Mouse (Mus musculus) heart, postnatal 0 days (tissue): ENCODE data around the gene Cib1. TPM values are rescaled to one million over a fixed set of nuclear protein-coding genes. Genes with fewer than 3 reads are reported as not detected.

Source experiments
- ATAC-seq: fragments of 200-750 bp; cut with Nextera tagmentation; 2 replicates; pipeline ENCODE4 v1.8.0; 2017; ENCODE audit warnings: low read depth, moderate number of reproducible peaks, moderate library complexity; ENCODE audit not compliant: insufficient read depth
- DNase-seq: peaks from one replicate; pipeline ENCODE4 v3.0.0-alpha.2; 2016; ENCODE audit warnings: low spot score
- H3K27ac ChIP-seq: fragments of 300-500 bp; sonication (generic); 2 replicates; pipeline ENCODE4 v1.5.1; 2014; ENCODE audit warnings: low read depth, mild to moderate bottlenecking
- H3K27me3 ChIP-seq: fragments of 300-500 bp; sonication (generic); 2 replicates; pipeline ENCODE4 v1.6.1; 2014; ENCODE audit warnings: low read length, mixed read lengths; ENCODE audit not compliant: control insufficient read depth, insufficient read depth
- H3K36me3 ChIP-seq: fragments of 300-500 bp; sonication (generic); replicated peaks from 2 replicates; pipeline ENCODE4 v1.6.1; 2014; ENCODE audit warnings: low read length, mixed read lengths; ENCODE audit not compliant: control insufficient read depth, insufficient read depth
- H3K4me1 ChIP-seq: fragments of 300-500 bp; sonication (generic); 2 replicates; pipeline ENCODE4 v1.6.1; 2014; ENCODE audit warnings: antibody characterized with exemption; ENCODE audit not compliant: control insufficient read depth, insufficient read depth
- H3K4me2 ChIP-seq: fragments of 300-500 bp; sonication (generic); 2 replicates; pipeline ENCODE4 v1.6.1; 2014; ENCODE audit warnings: low read depth, mild to moderate bottlenecking, low read length, moderate library complexity
- H3K4me3 ChIP-seq: fragments of 300-500 bp; sonication (generic); 2 replicates; pipeline ENCODE4 v1.5.1; 2014; ENCODE audit warnings: low read depth, low read length
- H3K9ac ChIP-seq: fragments of 300-500 bp; sonication (generic); replicated peaks from 2 replicates; pipeline ENCODE4 v1.6.1; 2014; ENCODE audit warnings: low read depth, low read length, mixed read lengths
- H3K9me3 ChIP-seq: fragments of 300-500 bp; sonication (generic); replicated peaks from 2 replicates; pipeline ENCODE4 v1.6.1; 2016; ENCODE audit warnings: low read length; ENCODE audit not compliant: control insufficient read depth
- CTCF ChIP-seq: IDR thresholded peaks from 2 replicates; pipeline ENCODE4 v1.5.1; 2016; ENCODE audit warnings: antibody characterized with exemption, control low read depth, low read depth
- EP300 ChIP-seq: IDR thresholded peaks from 2 replicates; pipeline ENCODE4 v1.6.1; 2016; ENCODE audit warnings: antibody characterized with exemption, low read depth
- WGBS: fragments of 180-500 bp; shearing (Covaris S2); extraction: QIAGEN DNeasy Blood & Tissue Kit; methylation state at CpG from one replicate; pipeline ENCODE4 v1.1.7; 2014; 5-methylcytosine and 5-hydroxymethylcytosine counted together
- polyA plus RNA-seq: library from polyadenylated mRNA; unstranded; fragments of >200 nt; fragmentation: Nextera tagmentation; extraction: Ambion mirVana; gene quantifications from 2 replicates; pipeline ENCODE4 v1.2.1, GENCODE M21; 2015
- total RNA-seq: library from RNA; depleted of rRNA; stranded (reverse); fragments of >200 nt; gene quantifications from 2 replicates; pipeline ENCODE4 v1.2.3, GENCODE M21; 2014; ENCODE audit warnings: low replicate concordance

Cib1 gene
- total and polyA plus RNA-seq, 2 experiments from 2014 or later, result 26.0 to 57.4 TPM

GRCm38 (mm10) chr7:80191455-80191854 is 41.2 kb downstream of the Cib1 start:
- TF ChIP-seq EP300 (no peak), CTCF (no peak)
- Histone ChIP-seq H3K4me1 (peaks cover 36% of the 10 kb centered on the region), H3K27ac (peak overlapping the region; percentile 86), H3K9ac (0 out of 2 replicates have a peak overlapping the region, but pooled peaks have one; percentile 32), H3K4me3 (no peak overlapping the region), H3K4me2 (peak overlapping the region; percentile 51; the same call in 1 of the 2 replicates), H3K27me3 (no peaks in the 10 kb centered on the region), H3K36me3 (no peaks in the 10 kb centered on the region), H3K9me3 (no peaks in the 10 kb centered on the region)
- WGBS, result 44% methylated on average over 5 of the region's 5 CpGs
- no peak for ATAC-seq
- DNase-seq, result no peak

GRCm38 (mm10) chr7:80189147-80189933 is 43.3 kb downstream of the Cib1 start:
- TF ChIP-seq EP300 (no peak), CTCF (no peak)
- Histone ChIP-seq H3K4me1 (peaks cover 40% of the 10 kb centered on the region), H3K4me2 (no peak overlapping the region), H3K27me3 (no peaks in the 10 kb centered on the region), H3K4me3 (no peak overlapping the region), H3K9ac (no peak overlapping the region), H3K36me3 (no peaks in the 10 kb centered on the region), H3K27ac (no peak overlapping the region), H3K9me3 (no peaks in the 10 kb centered on the region)
- WGBS, result 53% methylated on average over 11 of the region's 11 CpGs
- ATAC-seq (no peak), DNase-seq (no peak)

GRCm38 (mm10) chr7:80188579-80189125 is 44.0 kb downstream of the Cib1 start:
- no peak overlapping the region for H3K9ac ChIP-seq
- no peaks in the 10 kb centered on the region for H3K27me3 ChIP-seq
- peaks cover 37% of the 10 kb centered on the region for H3K4me1 ChIP-seq
- ATAC-seq, result no peak
- DNase-seq, result no peak
- no peaks in the 10 kb centered on the region for H3K36me3 ChIP-seq
- TF ChIP-seq CTCF (no peak), EP300 (no peak)
- H3K4me2 ChIP-seq, result no peak overlapping the region
- 96% methylated on average over 2 of the region's 2 CpGs for WGBS
- H3K27ac ChIP-seq, result no peak overlapping the region
- H3K9me3 ChIP-seq, result no peaks in the 10 kb centered on the region
- H3K4me3 ChIP-seq, result no peak overlapping the region

- H3K27me3 ChIP-seq, result no peaks in the 10 kb centered on the region
- peak overlapping the region; percentile 61 for H3K4me2 ChIP-seq
- no peak for DNase-seq
- H3K27ac ChIP-seq, result peak overlapping the region; percentile 98
- H3K36me3 ChIP-seq, result no peaks in the 10 kb centered on the region
- H3K4me1 ChIP-seq, result peaks cover 30% of the 10 kb centered on the region
- ATAC-seq, result no peak
- no peak for TF ChIP-seq CTCF
- no peaks in the 10 kb centered on the region for H3K9me3 ChIP-seq
- 66% methylated on average over 12 of the region's 12 CpGs for WGBS
- H3K9ac ChIP-seq, result peak overlapping the region; percentile 51
- H3K4me3 ChIP-seq, result peak overlapping the region; percentile 50
Measured at GRCm38 (mm10) chr7:80187501-80187900, 45.1 kb downstream of the Cib1 start.

- TF ChIP-seq EP300 (0 out of 2 replicates have a peak, but pooled peaks have one; percentile 9), CTCF (peak; percentile 21; the same call in 1 of the 2 replicates)
- ATAC-seq, result peak; percentile 88
- H3K4me2 ChIP-seq, result peak within 1 kb of the TSS; percentile 61
- 2% methylated on average over 49 of the region's 51 CpGs for WGBS
- H3K9me3 ChIP-seq, result no peaks in the 10 kb centered on the region
- peaks cover 28% of the 10 kb centered on the region for H3K4me1 ChIP-seq
- DNase-seq, result peak; percentile 88
- H3K4me3 ChIP-seq, result peak within 1 kb of the TSS; percentile 50
- H3K9ac ChIP-seq, result peak within 1 kb of the TSS; percentile 51
- H3K36me3 ChIP-seq, result no peaks in the 10 kb centered on the region
- H3K27me3 ChIP-seq, result no peaks in the 10 kb centered on the region
- H3K27ac ChIP-seq, result peak within 1 kb of the TSS; percentile 98
Measured at GRCm38 (mm10) chr7:80186531-80187296, 45.9 kb downstream of the Cib1 start, which contains the start of gene Sema4b. Sema4b (plus strand) TSS chr7:80186841.
